Mouse (Mus musculus) right cerebral cortex, postnatal 4 days (tissue): ENCODE data around the gene Spata1.

ENCODE experiments used
- DNase-seq: peaks from one replicate; pipeline ENCODE4 v3.0.0-alpha.2; 2022

Gene Spata1

DNA sequence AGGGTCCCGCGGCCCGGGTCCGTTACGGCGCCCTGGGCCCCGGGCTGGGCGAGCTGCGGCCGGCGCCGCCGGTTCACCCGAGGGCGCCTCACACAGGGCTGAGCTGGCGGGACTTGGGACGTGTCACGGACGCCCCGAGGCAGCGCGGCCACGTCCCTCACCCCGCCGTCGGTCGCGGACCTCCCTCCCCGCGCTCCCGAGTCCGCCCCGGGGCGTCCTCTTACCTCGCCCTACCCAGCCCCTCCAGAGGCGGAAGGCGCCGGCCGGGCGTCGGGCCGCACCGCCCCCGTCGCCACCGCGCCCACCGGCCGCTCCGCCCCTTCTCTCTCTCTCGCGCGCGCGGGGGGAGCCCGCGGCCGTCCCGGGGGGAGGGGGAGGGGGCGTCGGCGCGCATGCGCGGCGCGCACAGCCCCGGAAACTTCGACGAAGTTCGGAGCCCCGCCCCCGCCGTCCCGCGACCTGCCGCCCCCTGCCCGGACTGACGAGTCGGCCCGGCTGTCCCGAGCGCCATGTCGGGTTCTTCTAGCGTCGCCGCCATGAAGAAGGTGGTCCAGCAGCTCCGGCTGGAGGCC, at the start of gene Spata1, which contains the start of gene Gng5:
Gene Spata1, minus strand, starts transcription at position 323 of the 572 bp plus-strand sequence.
Gene Gng5, plus strand, starts transcription at position 377 of the 572 bp plus-strand sequence.
- DNase-seq, result peak; percentile 84

DNA sequence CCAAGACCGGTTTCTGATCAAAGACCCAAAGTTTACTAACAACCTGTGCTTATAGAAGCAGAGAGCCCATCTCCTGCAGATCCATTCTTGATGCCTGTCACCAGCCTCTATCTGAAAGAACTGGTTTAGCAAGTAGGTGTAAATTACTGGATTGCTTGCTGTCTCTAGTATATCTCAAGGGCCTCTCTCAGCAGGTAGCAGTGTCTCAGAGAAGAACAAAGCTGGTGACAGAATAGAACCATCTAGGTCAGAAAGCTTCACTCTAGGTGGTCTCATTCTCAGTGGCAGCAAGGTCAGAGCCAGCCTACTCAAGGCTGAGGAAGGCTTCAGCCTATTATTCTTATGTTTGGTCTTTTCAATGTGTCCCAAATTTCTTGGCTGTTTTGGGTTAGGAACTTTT, 44.1 kb upstream of the Spata1 start:
- DNase-seq, result no peak

DNA sequence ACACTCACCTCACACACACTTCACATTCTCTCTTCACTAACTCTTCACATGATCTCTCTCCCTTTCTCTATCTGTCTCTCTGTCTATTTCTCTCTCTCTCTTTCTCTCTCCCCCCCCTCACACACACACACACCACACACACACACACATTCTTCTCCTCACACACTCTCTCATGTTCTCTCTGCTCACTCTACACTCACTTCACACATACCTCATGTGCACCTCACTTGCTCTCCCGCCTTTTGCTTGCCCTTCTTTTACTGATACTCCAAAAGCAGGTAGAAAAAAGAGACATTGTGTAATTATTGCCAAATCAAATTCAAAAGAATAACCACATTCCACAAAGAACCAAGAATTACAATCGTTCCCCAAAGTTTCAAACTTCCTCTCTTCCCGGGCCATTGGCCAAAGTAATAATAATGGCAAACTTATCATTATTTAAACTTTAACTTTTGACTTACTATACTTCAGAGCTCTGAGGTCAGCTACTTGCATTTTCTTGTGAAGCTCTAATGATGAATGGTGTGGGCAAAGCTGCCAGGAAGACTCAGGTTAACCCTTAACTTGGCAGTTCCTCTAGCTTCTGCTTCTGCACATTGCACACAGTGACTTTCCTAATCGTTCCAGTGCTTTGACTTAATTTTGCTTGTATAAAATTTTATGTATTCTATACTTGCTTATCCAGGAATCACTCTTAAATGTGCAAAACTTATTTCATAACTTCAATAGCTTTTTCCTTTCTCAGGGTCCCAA, 41.1 kb upstream of the Spata1 start:
- DNase-seq, result no peak

DNA sequence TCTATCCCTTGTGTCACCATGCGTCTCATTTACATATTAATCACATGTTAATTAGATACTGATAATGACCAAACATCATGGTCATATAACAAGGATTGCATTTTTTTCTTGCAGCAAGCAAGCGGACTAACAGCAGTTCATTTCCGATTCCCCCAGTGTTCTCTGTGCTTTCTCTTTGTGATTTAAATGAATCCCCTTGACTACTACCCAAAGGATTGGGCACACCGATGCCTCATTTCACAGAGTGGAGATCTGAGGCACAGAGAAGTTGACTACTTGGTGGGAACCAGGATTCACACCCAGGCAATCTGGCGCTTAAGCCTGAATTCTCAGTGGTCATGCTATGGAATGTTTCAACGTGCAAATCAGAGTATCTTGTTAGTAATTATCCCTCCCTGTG, 35.4 kb upstream of the Spata1 start:
- DNase-seq, result no peak

DNA sequence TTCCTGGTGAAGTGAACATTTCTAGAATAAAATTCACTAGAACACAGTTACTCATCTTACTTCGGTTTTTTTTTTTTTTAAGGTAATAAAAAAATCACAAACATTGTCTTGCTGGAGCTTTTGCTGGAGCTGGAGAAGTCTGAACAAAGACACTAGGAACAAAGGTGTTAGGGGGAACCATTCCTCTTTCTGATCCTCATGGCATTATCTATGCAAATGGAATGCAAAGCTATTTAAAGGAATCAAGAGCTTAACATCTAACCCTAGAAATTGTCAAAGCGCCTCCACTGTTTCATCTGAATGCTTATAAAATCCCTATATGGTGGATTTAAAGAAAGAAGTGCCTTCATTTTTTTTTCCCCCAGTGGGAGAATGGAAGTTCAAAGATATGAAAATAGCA, 28.8 kb upstream of the Spata1 start:
- no peak for DNase-seq

DNA sequence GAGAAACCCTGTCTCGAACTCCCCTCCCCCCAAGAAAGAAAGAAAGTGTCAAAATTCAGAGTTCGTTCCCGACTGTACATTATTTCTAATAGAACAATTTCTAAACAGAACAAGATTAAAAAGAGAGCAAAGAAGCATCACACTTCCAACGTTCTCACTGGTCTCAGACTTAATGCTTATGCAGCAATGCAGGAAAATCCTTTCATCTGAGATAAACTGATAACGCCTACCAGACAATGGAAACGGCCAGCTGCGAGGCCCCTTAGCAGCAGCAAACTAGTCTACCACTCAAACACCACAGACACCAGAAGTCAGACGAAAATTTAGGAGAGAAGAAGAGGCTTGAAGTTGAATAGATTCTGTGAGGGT, 22.1 kb upstream of the Spata1 start:
- no peak for DNase-seq

DNA sequence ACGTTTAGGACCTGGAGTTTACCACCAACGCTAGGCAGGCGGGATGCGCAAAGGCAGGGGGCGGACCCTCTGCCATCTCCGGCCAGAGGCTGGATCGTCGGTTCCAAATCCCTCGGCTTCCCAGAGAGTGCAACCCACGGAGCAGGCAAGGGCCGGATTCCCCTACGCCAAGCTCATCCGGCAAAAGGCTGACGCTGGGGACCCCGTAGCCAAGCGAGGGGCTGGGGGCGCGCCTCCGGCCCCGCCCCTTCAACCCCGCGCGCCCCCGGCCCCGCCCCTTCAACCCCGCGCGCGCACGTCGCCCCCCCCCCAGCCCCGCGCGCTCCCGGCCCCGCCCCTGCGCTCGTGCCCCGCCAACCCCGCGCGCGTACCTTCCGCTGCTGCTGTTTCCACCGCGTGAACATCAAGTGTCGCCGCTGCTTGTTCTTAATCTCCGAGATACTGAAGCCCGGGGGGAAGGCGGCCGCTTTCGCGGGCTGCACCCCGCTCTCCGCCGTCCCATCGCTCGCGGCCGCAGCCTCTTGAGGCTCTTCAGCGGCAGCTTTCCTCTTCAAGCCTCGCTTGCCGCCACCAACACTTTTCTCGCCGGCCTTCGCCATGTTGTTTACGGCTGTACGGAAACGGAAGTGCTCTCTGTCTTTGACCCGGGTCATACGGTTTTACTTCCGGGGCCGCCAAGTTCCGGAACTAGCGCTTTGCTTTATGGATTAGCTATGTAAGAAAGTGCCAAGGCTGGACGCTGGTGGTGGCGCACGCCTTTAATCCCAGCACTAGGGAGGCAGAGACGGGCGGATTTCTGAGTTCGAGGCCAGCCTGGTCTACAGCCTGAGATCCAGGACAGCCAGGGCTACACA, 21.5 kb upstream of the Spata1 start, which contains the start of gene Rpf1:
Gene Rpf1, minus strand, starts transcription at position 632 of the 854 bp plus-strand sequence.
- DNase-seq, result peak; percentile 83

DNA sequence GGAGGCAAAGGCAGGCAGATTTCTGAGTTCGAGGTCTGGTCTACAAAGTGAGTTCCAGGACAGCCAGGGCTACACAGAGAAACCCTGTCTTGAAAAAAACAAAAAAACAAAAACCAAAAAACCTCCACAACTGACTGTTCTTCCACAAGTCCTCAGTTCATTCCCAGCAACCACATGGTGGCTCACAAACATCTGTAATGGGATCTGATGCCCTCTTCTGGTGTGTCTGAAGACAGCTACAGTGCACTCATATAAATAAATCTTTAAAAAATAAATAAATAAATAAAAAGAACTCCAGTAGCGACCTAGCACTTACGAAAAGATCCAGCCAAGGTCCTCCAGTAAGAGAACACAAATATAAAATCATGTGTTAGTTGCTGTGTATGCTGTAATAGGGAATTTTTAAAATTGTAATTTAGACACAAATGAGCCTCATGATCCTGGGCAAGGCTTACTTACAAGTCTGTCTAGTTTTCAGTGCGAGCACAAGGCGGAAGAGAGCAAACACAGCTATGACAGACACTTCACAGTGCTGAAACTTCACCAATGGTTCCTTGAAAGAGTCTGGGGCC, 20.8 kb upstream of the Spata1 start:
- no peak for DNase-seq

DNA sequence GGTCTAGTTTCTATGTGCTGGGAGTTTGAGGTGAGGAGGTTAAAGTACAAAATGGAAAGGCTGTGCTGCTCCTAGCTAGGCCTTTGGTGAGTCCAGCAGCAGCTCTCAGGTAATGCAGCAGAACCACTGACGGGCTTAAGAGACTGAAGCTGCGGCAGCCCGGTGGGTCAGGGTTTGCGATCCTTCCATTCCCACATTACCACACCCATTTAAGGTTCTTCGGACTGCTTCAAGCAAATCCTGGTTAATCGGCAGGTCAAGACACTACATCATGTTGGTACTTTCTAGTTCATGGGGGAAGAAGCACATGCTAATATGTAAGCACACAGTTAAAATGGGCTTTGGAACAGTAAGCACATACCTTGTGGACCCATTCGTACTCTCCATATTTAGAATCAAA, 7.2 kb upstream of the Spata1 start:
- no peak for DNase-seq

DNA sequence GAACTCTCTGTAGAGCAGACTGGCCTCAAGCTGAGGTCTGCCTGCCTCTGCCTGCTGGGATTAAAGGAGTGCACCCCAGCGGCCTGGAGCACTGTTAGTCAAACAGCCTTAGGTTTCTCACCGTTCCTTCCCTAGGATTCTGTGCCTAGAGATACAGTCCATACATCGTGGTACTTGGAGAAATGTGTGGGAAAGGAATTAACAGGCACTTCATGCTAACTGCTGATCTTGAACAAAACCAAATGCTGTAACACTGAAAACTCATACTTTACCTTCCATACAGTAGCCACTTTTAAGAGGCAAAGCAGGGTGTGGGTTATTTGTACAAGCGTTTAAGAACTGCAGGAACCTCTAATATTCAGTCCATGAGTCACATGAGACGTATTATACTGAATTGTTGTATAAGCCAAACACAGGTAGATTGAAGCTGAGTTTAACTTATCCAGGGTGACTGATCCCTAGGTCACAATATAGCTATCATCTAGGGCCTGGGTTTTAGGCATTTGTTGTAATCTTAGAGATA, 2.1 kb upstream of the Spata1 start:
- DNase-seq, result no peak

DNA sequence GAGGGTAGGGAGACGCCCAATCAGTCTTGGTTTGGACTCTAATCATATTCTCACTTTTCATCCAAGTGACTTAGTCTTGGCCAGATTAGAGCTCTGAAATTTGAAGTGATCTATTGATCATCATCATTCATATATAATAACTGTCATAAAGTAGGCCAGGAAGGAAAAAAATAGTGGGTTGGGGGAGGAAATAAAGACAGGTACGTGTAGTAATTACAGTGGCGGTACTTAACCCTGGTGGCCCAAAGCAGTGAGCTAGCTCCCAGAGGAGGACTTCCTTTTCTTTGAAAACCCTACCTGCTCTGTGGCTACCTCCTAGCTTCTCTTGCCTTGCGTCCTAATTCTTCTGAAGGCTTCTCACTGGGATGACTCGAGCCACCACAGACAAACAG, 1.3 kb upstream of the Spata1 start:
- no peak for DNase-seq

DNA sequence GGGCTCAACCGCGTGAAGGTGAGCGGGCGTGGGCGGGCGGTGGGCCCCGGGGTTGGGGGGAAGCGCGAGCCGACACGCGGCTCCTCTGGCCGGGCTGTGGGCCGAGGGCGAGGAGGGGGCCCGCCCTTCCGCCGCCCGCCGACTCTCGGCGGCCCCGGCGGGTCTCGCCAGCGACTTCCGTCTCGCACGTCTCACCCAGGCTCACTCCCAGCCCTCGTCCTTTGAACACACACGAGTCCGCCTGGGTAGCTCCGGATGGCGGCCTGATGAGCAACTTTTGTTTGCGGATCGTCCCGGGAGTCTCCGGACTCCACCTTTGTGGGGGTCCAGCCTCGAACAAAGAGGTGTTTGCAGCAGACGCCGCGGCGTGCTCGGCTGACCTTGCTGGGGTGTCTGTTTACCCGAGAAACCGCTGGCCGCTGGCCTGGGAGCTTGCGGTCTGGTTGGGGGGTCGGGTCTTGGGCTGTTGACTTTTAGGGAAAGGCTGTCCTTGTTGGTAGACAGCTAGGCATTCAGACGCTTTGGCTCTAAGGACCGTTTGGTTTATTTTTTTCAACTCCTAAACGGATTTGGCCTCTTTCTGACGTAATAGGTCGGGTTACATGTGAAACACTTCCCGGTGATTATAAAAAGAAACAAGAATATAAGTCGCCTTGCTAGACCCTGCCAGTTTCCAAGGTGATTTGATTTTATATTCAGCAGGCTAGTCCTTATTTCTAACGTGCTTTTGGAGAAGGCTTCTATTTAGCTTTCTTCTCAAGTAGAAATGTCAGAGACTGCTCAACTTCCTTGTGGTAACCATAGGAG, 653 bp upstream of the Spata1 start:
- peak; percentile 38 for DNase-seq

DNA sequence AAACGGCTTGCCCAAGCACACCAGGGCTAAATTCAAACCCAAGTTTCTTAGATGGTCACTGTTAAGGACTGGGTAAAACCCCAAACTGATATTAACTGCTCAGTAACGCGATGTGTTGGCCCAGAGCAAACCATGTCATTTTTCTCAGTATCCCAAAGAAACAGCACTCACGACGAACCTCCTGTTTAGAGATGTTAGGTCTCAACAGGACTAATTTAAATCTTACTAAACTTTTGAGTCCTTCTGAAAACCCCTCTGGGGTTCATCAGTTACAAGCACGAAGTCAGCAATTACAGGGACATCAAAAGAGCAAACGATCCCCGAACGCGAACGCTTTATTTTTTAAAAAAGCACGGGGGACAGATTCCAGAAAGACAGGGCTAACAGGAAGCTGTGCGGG, 564 bp downstream of the Spata1 start:
- no peak for DNase-seq

DNA sequence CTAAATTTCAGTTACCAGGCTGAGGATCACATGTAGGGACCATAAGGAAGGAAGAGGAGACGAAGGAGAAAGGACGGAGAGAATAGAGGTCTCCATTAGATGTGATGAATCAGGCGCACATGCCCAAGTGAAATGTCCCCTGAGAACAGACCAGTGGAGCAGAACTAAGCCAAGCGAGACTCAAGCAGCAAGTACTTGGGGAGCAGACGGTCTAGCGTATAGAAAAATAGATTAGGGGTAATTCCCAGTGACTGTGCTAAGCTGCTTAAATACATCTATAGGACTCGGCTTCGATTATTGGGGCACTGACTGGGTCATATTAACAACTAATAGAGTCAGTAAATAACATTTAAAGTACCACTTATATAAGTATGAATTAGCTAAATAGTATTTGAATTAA, 4.6 kb downstream of the Spata1 start:
- DNase-seq, result no peak

DNA sequence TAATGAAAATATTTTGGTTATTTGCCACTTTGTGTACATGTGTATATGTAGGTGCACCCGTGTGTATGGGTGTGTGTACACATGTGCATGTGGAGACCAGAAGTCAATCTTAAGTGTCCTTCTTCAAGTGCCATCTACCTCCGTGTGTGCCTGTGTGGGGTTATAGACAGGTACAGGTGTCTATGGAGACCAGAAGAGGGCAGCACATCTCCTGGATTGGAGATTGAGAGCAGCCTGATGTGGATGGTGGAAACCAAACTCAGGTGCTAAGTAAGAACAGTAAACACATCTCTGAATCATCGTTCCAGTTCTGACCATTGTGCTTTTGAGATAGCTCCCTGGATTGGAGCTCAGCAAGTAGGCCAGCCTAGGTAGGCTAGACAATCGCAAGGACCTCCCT, 13.1 kb downstream of the Spata1 start:
- no peak for DNase-seq

DNA sequence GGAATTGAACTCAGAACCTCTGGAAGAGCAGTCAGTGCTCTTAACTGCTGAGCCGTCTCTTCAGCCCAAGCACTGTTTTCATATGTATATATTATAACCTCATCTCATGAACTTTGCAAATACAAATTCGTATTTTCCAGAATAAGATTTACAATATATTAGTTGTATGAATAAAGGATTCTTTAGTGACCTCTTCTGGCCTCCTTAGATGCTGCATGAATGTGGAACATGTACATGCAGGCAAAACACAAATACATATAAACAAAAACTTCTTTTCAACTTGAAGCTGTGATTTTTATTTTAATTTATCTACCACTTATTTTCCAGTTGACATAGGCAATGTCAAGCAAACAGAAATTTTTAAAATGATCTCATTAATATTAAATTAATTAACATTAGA, 17.5 kb downstream of the Spata1 start:
- no peak for DNase-seq

DNA sequence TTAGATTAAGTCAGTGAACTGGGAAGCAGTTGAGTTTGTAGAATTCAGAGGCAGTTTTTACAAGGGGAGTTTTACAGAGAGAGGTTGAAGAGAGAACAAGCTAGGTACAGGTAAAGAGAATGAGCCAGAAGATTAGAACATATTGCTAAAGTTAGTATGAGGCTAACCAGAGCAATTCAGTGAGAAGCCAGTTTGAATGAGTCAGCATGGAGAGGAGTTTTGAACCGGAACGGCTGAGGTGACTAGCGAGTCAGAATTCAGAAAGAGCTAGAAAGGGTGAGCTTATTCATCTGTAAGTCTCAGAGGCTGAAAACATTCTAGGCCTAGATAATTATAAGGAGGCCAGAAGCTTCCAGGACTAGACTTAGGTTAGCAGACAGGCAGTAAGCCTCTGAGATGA, 25.1 kb downstream of the Spata1 start:
- DNase-seq, result no peak

DNA sequence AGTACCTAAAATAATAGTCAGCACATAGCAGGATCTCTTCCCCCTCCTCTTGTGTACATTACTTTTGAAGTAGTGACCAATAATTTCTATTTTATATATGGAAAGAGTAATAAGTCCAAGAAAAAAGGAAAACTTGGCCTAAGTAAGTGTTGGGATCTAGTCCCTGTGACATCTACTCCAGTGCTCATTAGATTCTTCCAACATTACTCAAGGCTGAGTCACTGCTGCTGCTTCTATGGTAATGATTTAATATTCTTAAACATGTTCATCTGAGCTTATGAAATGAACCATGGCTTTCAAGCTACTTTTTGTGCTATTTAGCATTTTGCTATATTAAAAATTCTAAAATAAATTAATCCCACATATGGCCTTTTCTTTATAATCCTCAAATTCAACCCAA, 25.8 kb downstream of the Spata1 start:
- DNase-seq, result no peak

DNA sequence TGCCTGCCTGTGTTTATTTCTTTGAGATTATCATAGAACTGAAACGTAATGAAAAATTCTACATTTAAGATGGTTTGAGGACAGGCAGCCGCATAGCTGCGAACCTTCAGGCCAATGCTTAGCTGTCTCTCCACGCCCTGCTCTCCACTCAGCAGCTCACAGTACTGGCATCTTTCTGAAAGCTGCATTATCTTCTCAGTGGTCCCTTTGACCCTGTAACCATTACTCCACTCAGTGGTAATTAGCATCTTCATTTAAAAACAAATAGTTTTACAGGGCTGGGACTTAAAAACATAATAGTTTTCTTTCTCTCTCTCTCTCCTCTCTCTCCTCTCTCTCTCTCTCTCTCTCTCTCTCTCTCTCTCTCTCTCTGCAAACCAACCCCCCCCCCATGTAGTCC, 26.9 kb downstream of the Spata1 start:
- DNase-seq, result no peak

DNA sequence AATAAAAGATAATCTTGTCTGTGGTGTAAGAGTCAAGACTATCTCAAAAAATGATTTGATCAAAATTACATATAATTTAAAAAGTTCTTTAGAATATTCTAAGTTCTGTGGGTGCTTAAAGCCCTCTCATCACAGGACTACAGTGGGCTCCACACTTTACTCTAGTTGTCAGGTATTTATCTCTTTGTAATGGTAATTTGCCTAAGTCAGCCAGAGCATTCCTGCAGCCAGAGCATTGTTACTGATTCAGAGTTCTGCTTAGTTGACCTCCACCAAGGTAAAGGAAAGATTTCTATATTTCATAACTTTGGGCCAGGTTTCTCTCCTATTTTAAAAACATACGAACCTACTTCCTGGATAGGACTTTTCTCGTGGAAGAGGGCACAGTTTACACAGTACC, 30.3 kb downstream of the Spata1 start:
- no peak for DNase-seq

DNA sequence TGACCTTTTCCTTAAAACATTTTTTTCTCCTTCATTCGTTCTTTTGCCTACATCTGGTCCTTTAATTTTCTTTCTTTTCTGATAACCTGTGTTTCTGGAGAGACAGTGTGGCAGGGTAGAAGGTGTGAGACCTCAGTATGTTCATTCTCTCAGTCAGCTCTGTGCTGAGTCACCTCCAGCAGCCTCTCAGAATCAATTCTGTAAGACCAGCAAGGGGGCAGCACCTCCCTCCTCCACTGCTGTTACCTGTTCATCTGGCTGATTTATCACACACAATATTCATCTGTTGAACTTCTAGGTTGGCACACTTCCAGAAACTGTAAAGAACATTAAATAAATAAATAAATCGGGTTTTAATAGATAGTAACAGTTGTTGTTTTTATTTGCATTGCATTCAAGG, 36.6 kb downstream of the Spata1 start:
- no peak for DNase-seq

DNA sequence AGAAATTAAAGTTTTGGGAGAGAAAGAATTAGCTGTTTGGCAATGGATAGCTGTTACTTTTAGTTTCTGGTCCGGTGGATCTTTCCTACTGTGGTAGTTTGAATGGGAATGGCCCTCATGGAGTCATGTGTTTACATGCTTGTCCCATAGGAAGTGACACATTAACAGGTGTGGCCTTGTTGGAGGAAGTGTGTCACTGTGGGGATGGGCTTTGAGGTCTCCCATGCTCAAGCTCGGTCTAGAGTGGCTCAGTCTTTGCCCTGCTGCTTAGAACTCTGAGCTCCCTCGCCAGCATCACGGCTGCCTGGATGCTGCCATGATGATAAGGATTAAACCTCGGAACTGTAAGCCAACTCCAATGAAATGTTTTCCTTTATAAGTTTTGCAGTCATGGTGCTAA, 48.2 kb downstream of the Spata1 start:
- DNase-seq, result no peak
